Mouse (Mus musculus) liver, embryonic 14.5 days (tissue): ENCODE data around the gene Nrxn3.

Experiments used
- CTCF ChIP-seq: IDR thresholded peaks from 2 replicates; pipeline ENCODE4 v1.5.1; 2016; ENCODE audit warnings: antibody characterized with exemption, low read depth, control low read depth
- EP300 ChIP-seq: IDR thresholded peaks from 2 replicates; pipeline ENCODE4 v1.6.1; 2016; ENCODE audit warnings: antibody characterized with exemption, low read depth

- TF ChIP-seq CTCF, result no peak
- TF ChIP-seq EP300, result no peak
Observed at GRCm38 (mm10) chr12:89072436-89072835, 349.8 kb downstream of the Nrxn3 start.
